Comparison of ENCODE assay signal across 7 mouse cellular contexts in the genomic region with DNA sequence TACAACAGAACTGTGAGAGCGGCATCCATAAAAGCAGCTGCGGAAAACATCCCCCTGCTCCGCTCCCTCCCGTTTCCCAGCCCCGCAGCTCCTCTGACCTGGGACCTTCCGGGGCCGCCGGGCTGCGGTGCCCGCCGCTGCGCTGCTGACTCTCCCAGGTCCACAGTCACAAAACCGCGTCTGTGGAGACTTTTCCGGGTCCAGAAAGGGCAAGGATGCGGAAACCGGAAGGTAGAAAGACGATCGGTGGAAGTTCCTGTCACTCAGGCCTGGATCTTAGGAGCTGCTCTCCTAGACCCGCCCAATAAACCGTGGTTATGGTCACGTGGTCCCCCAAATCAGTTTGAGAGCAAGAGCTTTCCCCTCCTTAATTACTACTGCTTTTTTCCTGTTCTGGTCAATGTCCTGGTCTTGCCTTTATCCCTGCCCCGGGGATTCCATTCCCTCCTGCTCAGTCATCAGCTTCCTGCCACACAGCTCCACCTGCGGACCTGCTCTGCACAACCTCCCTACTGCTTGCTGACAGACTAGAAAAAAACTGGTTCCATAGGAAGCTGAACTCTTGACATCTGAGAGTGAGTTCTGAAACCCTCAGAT. TPM values are rescaled to one million over a fixed set of nuclear protein-coding genes. Genes with fewer than 3 reads are reported as not detected.
DNase-seq lines count a peak whose midpoint lies in the region; ATAC-seq lines count a peak whose summit lies in the region.
"Not testable (repeated sequence)": the region's sequence is repeated elsewhere in the genome, so short reads cannot be mapped to it uniquely, and the experiment has no call there.

Zfp995 (minus strand) TSS at position 471 of the 597 bp plus-strand sequence.

- WGBS in embryonic facial prominence, embryonic 11.5 days, result 0% methylated on average over 24 of the region's 24 CpGs
- under 1% methylated on average over 24 of the region's 24 CpGs for WGBS in limb, embryonic 10.5 days
- WGBS in midbrain, embryonic 12.5 days, result under 1% methylated on average over 24 of the region's 24 CpGs

- not testable (repeated sequence) for H3K27ac ChIP-seq in embryonic facial prominence, embryonic 11.5 days (replicated peaks; ENCODE audit: low read depth, low read length)
- H3K27ac ChIP-seq in limb, embryonic 10.5 days, result peak within 1 kb of the TSS; percentile 80
- H3K27ac ChIP-seq in midbrain, embryonic 12.5 days (replicated peaks), result peak within 1 kb of the TSS; percentile 56

- peak within 1 kb of the TSS; percentile 51 for H3K4me2 ChIP-seq in embryonic facial prominence, embryonic 11.5 days (ENCODE audit: low read depth, low read length)
- peak within 1 kb of the TSS; percentile 75 for H3K4me2 ChIP-seq in midbrain, embryonic 12.5 days (replicated peaks)

- ATAC-seq in embryonic facial prominence, embryonic 11.5 days (replicated peaks; ENCODE audit: insufficient number of reproducible peaks, low FRiP score, low TSS enrichment, low read depth), result peak; percentile 97
- ATAC-seq in midbrain, embryonic 12.5 days (ENCODE audit: low FRiP score, low read depth), result peak; percentile 98

- not testable (repeated sequence) for H3K4me1 ChIP-seq in embryonic facial prominence, embryonic 11.5 days (ENCODE audit: control insufficient read depth, insufficient read depth, low read length); limb, embryonic 10.5 days; midbrain, embryonic 12.5 days

- DNase-seq in adrenal gland, postnatal 14 days, result peak; percentile 85
- DNase-seq in embryonic facial prominence, embryonic 11.5 days (ENCODE audit: low spot score), result peak; percentile 72
- peak; percentile 98 for DNase-seq in heart, adult 11 months
- DNase-seq in kidney, adult 18-20 months, result peak; percentile 65
- peak; percentile 61 for DNase-seq in limb, embryonic 10.5 days (ENCODE audit: low spot score)
- DNase-seq in skeletal muscle tissue, adult 2 months (ENCODE audit: low read depth, low spot score), result peak; percentile 34

- not testable (repeated sequence) for H3K36me3 ChIP-seq in embryonic facial prominence, embryonic 11.5 days (replicated peaks; ENCODE audit: control insufficient read depth, insufficient read depth, low read depth, low read length); limb, embryonic 10.5 days; midbrain, embryonic 12.5 days

- H3K27me3 ChIP-seq in embryonic facial prominence, embryonic 11.5 days (ENCODE audit: control insufficient read depth, insufficient read depth, low read length); limb, embryonic 10.5 days (ENCODE audit: low read depth, poor library complexity, severe bottlenecking); midbrain, embryonic 12.5 days: not testable (repeated sequence)

- peak within 1 kb of the TSS; percentile 73 for H3K9ac ChIP-seq in embryonic facial prominence, embryonic 11.5 days (replicated peaks; ENCODE audit: low read length)
- H3K9ac ChIP-seq in midbrain, embryonic 12.5 days (replicated peaks), result peak within 1 kb of the TSS; percentile 72

- not testable (repeated sequence) for H3K9me3 ChIP-seq in embryonic facial prominence, embryonic 11.5 days (replicated peaks; ENCODE audit: control insufficient read depth, low read length); limb, embryonic 10.5 days (replicated peaks); midbrain, embryonic 12.5 days

- H3K4me3 ChIP-seq in embryonic facial prominence, embryonic 11.5 days (ENCODE audit: low read depth, low read length), result peak within 1 kb of the TSS; percentile 64
- H3K4me3 ChIP-seq in limb, embryonic 10.5 days, result peak within 1 kb of the TSS; percentile 62
- H3K4me3 ChIP-seq in midbrain, embryonic 12.5 days, result peak within 1 kb of the TSS; percentile 72

RNA-seq across cellular contexts. Expression of gene Zfp995, which starts in this region (rescaled TPM):
- 3.2 and 6.5 TPM in 2 replicates for total RNA-seq in adrenal gland, postnatal 14 days (2021)
- 8.3 and 10.8 TPM in 2 replicates for polyA plus RNA-seq in embryonic facial prominence, embryonic 11.5 days (2014; fragmentation: Nextera tagmentation; extraction: Ambion mirVana)
- 4.0 and 6.0 TPM in 2 replicates for polyA plus RNA-seq in limb, embryonic 10.5 days (2016; fragmentation: Nextera tagmentation; extraction: Ambion mirVana)
- polyA plus RNA-seq in midbrain, embryonic 12.5 days (2016; fragmentation: Nextera tagmentation; extraction: Ambion mirVana), result 8.3 and 9.2 TPM in 2 replicates

Comparison
In these comparisons a context has a peak if more than half of its experiments do, and no peak if none do; other contexts are left out.
1. DNase-seq: peak in every context shown above with its lines; median percentile 98 in heart, adult 11 months; 85 in adrenal gland, postnatal 14 days; 72 in embryonic facial prominence, embryonic 11.5 days; 65 in kidney, adult 18-20 months; 61 in limb, embryonic 10.5 days; 34 in skeletal muscle tissue, adult 2 months.